Mouse (Mus musculus) embryo, embryonic 10.5 days (tissue): ENCODE measurements around the gene Luzp1.
A peak's percentile ranks its signal among the peaks of the same experiment; 100 is the strongest.

Source experiments
- DNase-seq: peaks from one replicate; pipeline ENCODE4 v3.0.0-alpha.2; 2015; ENCODE audit warnings: low spot score

Luzp1 gene

DNA sequence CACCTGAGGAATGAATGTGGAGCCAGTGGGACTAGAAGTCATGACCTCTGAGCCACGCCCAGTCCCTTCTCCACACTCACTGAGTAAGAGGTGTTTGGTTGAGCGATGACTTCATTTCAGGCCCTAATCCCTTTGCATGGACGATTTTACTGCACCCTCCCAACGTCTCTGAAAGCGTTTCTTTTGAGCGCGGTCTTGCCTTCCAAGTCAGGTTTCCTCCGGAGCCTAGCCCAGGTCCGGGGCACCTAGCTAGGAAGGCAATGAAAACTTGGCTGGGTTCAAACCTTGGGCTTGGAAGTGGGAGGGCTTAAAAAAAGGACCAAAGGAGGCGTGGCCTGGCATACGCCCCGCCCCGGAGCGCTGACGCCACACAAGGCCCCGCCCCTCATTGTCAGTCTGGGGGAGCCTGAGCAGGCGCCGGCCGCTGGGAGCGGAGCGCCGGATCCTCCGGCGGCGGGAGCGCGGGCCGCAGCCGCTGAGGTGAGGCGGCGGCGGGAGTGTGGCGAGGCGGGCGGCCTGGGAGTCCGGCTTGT is at the start of gene Luzp1:
Gene Luzp1 (plus strand): TSS at position 391 of the 533 bp plus-strand sequence.
- peak; percentile 96 for DNase-seq

GRCm38 (mm10) chr4:136423224-136423623 is 46.3 kb upstream of the Luzp1 start, which contains the start of gene Htr1d:
Htr1d (plus strand) TSS chr4:136423524.
- no peak for DNase-seq

DNA sequence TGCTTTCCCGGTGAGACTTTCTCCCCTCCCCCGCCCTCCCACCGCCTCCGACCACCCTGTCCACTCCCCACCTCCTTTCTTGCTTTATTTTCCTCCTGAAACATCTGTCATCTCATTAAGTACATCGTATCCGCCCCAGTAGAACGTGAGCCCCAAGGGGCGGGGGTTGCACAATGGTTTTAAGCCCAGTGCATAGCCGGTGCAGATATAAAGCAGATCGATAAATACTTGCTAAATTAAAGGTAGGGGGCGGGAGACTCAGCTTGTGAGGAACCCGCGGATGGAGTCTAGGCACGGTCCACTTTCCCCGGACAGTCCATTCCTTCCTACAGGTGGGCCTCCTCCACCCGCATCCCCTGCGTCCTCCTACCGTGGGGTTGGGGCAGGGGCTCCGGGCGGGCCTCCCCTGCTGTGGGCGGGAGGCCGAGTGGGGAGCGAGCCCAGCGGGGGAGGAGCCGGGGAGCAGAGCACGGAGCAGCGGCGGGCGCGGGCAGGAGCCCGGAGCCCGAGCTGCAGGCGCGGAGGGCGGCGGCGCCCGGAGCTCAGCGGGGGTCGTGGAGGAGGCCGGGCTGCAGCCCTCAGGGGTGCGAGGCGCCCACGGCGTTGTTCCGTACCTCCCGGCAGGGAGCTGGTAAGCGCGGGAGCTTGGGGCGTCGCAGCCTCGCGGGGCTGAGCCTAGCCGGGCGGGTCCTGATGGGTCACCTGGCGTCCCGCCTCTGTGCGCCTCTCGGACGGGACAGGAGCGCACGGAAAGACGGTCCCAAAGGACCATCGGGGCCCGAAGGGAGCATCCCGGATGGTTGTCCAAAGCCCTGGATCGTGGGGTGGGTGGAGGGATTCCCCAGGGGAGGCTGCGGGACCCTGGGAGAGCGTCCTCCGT is 45.2 kb upstream of the Luzp1 start:
- DNase-seq, result peak; percentile 38

- DNase-seq, result peak; percentile 42
Observed at GRCm38 (mm10) chr4:136425000-136425288, 44.6 kb upstream of the Luzp1 start.

DNA sequence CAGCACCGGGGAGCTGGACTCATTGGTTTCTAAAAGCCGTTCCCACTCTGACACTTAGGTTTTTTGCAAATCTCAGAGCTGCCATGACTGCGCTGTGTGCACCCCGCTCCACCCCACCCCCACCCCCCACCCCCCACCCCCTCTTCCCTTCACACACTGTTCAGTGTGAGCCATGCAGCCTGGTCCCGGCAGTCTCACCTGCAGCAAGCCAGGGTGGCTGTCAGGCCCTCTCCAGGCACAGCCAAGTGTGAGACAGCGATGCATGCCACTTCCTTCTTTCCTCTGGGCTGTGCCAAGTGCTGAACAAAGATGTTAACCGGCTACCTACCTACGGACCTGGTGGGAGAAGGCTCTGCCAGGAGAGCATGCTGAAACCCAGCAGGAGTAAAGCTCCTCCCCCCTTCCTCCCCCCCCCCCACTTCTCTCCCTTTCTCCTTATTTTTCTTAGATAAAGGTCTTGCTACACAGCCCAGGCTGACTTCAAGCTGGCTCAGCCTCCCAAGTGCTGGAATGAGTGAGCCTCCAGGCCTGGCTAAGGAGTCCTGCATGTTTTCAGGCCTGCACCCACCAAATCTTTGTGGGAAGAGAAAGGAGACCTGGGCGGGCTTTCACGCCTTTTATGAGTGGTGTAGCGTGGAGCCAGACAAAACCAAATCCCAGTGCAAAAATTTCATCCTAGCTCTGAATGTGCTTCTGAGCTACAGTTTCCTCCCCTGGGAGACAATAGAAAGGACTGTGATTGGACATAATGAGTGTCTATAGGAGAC is 38.8 kb upstream of the Luzp1 start:
- peak; percentile 27 for DNase-seq

- DNase-seq, result peak; percentile 92
Observed at GRCm38 (mm10) chr4:136431376-136431693, 38.2 kb upstream of the Luzp1 start.

DNA sequence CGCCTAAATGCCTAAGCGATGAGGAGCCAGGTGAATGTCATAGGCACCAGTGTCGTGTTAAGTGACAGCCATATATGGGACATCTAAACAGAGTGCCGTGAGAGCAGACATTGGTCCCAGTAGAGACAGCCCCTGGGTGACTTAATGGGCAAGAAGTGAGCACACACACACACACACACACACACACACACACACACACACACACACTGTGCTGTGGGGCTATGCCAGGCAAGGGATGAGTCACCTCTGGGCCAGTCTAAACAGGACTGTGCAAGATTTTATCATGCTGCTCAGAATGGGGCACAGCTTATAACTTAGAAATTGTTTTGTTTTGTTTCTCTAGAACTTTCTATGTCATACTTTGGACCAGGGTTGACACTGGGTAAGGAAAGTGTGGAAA is 35.5 kb upstream of the Luzp1 start:
- no peak for DNase-seq

- DNase-seq, result no peak
Observed at GRCm38 (mm10) chr4:136439106-136439505, 30.5 kb upstream of the Luzp1 start.

- no peak for DNase-seq
Observed at GRCm38 (mm10) chr4:136441354-136442043, 28.1 kb upstream of the Luzp1 start.

- no peak for DNase-seq
Observed at GRCm38 (mm10) chr4:136444561-136444960, 25.0 kb upstream of the Luzp1 start.

GRCm38 (mm10) chr4:136449795-136450194 is 19.8 kb upstream of the Luzp1 start:
- no peak for DNase-seq

DNA sequence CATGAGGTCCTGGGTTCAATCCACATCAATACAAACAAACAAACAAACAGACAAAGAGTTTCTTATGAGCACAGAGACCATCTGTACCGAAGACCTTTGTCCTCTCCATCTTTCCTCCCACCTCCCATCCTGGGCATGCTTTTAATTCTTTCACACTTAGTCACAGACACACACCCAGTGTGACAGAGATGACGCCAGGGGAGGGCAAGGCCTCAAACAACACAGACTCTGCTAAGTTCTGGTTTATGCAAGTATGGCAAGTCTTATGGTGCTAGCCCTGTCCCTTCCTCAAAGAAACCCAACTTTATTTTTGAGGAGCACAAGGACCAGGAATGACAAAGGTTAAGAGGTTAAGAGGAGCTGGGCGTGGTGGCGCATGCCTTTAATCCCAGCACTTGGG is 19.3 kb upstream of the Luzp1 start:
- DNase-seq, result no peak

- DNase-seq, result no peak
Observed at GRCm38 (mm10) chr4:136451564-136451963, 18.0 kb upstream of the Luzp1 start.

DNA sequence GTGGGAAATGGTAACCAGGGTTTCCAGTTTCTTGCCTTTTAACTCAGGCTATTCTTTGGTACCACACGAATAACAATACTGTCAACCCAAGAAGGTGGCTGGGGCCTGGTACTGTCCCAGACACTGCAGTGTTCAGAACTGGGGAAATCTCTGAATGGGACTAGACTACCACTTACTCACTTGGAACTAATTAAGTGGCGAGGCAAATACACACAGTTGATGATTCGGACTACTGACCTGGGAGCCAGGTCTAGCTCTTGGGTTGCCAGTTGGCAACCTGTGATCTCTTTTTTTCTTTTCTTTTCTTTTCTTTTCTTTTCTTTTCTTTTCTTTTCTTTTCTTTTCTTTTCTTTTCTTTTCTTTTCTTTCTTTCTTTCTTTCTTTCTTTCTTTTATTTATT is 17.3 kb upstream of the Luzp1 start:
- DNase-seq, result no peak

GRCm38 (mm10) chr4:136452792-136453191 is 16.8 kb upstream of the Luzp1 start:
- DNase-seq, result no peak

GRCm38 (mm10) chr4:136454850-136455260 is 14.7 kb upstream of the Luzp1 start:
- peak; percentile 95 for DNase-seq

DNA sequence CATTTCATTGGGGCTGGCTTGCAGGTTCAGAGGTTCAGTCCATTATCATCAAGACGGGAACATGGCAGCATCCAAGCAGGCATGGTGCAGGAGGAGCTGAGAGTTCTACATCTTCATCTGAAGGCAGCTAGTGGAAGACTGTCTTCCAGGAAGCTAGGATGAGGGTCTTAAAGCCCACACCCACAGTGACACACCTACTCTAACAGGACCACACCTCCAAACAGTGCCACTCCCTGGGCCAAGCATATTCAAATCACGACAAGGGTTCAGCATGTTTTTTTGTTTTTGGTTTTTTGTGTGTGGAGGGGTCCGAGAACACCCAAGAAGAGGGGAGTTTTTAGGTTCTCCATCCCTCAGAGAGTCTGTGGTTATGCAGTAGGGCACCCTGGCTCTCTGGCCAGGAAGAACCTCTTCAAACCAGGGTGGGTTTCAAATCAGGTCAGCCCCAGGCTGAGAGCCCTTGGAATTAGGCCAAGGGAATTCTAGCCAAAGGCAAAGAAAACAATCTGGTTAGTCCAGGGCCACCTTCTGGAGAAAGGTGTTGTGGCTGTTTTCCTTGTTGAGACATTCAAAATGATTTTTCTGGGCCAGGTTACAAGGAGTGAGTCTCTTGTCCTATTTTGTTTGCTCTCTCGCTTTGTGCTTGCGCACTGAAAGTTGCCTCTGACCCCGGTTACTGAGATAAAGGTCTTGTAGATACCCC is 12.9 kb upstream of the Luzp1 start:
- DNase-seq, result no peak

GRCm38 (mm10) chr4:136458276-136458675 is 11.3 kb upstream of the Luzp1 start:
- DNase-seq, result no peak

GRCm38 (mm10) chr4:136459210-136459609 is 10.4 kb upstream of the Luzp1 start:
- DNase-seq, result no peak

- no peak for DNase-seq
Observed at GRCm38 (mm10) chr4:136461206-136461605, 8.4 kb upstream of the Luzp1 start.

DNA sequence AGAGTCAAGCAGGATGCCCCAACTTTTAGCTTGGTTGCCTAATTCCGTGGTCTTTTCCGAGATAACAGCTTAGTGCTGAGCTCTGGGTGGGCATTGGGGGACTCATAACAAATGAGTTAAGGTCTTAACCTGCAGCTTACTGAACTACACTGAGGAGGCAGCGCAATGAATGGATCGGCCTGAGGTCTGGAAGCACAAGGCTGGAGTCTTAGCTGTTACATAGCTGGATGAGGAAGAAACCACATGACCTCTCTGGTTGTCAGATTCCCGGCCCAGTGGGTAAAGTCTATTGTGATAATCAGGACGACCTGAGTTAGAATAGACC is 7.8 kb upstream of the Luzp1 start:
- DNase-seq, result peak; percentile 68
